Mouse (Mus musculus) liver, embryonic 16.5 days (tissue): ENCODE data around the gene Foxred1. TPM values are rescaled to one million over a fixed set of nuclear protein-coding genes. Genes with fewer than 3 reads are reported as not detected.
A peak's percentile ranks its signal among the peaks of the same experiment; 100 is the strongest.

ENCODE experiments used
- ATAC-seq: fragments of 200-750 bp; cut with Nextera tagmentation; 2 replicates; pipeline ENCODE4 v1.8.0; 2017; ENCODE audit warnings: low read depth, mild to moderate bottlenecking, moderate number of reproducible peaks, moderate library complexity
- H3K27ac ChIP-seq: fragments of 300-500 bp; sonication (generic); 2 replicates; pipeline ENCODE4 v1.5.1; 2014; ENCODE audit warnings: mild to moderate bottlenecking, low read length
- H3K27me3 ChIP-seq: fragments of 300-500 bp; sonication (generic); 2 replicates; pipeline ENCODE4 v1.6.1; 2014; ENCODE audit warnings: low read depth, low read length, mixed read lengths; ENCODE audit not compliant: control insufficient read depth, insufficient read depth
- H3K36me3 ChIP-seq: fragments of 300-500 bp; sonication (generic); 2 replicates; pipeline ENCODE4 v1.6.1; 2014; ENCODE audit warnings: mild to moderate bottlenecking; ENCODE audit not compliant: control insufficient read depth, insufficient read depth
- H3K4me1 ChIP-seq: fragments of 300-500 bp; sonication (generic); 2 replicates; pipeline ENCODE4 v1.6.1; 2014; ENCODE audit warnings: low read depth, low read length, mixed read lengths; ENCODE audit not compliant: control insufficient read depth
- H3K4me2 ChIP-seq: fragments of 300-500 bp; sonication (generic); 2 replicates; pipeline ENCODE4 v1.6.1; 2014; ENCODE audit warnings: low read depth, low read length, mixed read lengths
- H3K4me3 ChIP-seq: fragments of 300-500 bp; sonication (generic); 2 replicates; pipeline ENCODE4 v1.5.1; 2014; ENCODE audit warnings: low read depth, mild to moderate bottlenecking, low read length
- H3K9ac ChIP-seq: fragments of 300-500 bp; sonication (generic); 2 replicates; pipeline ENCODE4 v1.6.1; 2014; ENCODE audit warnings: low read depth, low read length
- H3K9me3 ChIP-seq: fragments of 300-500 bp; sonication (generic); replicated peaks from 2 replicates; pipeline ENCODE4 v1.6.1; 2016; ENCODE audit warnings: low read length; ENCODE audit not compliant: control insufficient read depth
- WGBS: fragments of 180-500 bp; shearing (Covaris S2); extraction: QIAGEN DNeasy Blood & Tissue Kit; methylation state at CpG from one replicate; pipeline ENCODE4 v1.1.7; 2014; ENCODE audit not compliant: insufficient replicate concordance; 5-methylcytosine and 5-hydroxymethylcytosine counted together
- polyA plus RNA-seq: library from polyadenylated mRNA; unstranded; fragments of >200 nt; fragmentation: Nextera tagmentation; extraction: Ambion mirVana; gene quantifications from 2 replicates; pipeline ENCODE4 v1.2.1, GENCODE M21; 2015

Gene Foxred1
- polyA plus RNA-seq, 1 experiment from 2014 or later: 20.2 TPM

GRCm38 (mm10) chr9:35163011-35163690 is 47.7 kb downstream of the Foxred1 start:
- ATAC-seq: no peak
- H3K4me1 ChIP-seq: peaks cover 3% of the 10 kb centered on the region; the same call in 1 of the 2 replicates
- H3K9ac ChIP-seq: no peak overlapping the region
- no peaks in the 10 kb centered on the region for H3K9me3 ChIP-seq
- H3K27me3 ChIP-seq: no peaks in the 10 kb centered on the region
- H3K4me2 ChIP-seq: no peak overlapping the region
- no peaks in the 10 kb centered on the region for H3K36me3 ChIP-seq
- WGBS: 80% methylated on average over 11 of the region's 11 CpGs
- H3K27ac ChIP-seq: no peak overlapping the region
- H3K4me3 ChIP-seq: no peak overlapping the region

- Histone ChIP-seq H3K27ac (no peak overlapping the region), H3K4me2 (no peak overlapping the region)
- 84% methylated on average over 7 of the region's 7 CpGs for WGBS
Measured at GRCm38 (mm10) chr9:35161721-35162120, 49.1 kb downstream of the Foxred1 start.

GRCm38 (mm10) chr9:35160662-35161061 is 50.2 kb downstream of the Foxred1 start:
- no peaks in the 10 kb centered on the region for H3K9me3 ChIP-seq
- no peaks in the 10 kb centered on the region for H3K27me3 ChIP-seq
- no peaks in the 10 kb centered on the region for H3K36me3 ChIP-seq
- ATAC-seq: no peak
- no peaks in the 10 kb centered on the region; the same call in 1 of the 2 replicates for H3K4me1 ChIP-seq
- no peak overlapping the region for H3K4me3 ChIP-seq
- H3K4me2 ChIP-seq: no peak overlapping the region
- 75% methylated on average over 2 of the region's 2 CpGs for WGBS
- no peak overlapping the region for H3K27ac ChIP-seq
- H3K9ac ChIP-seq: no peak overlapping the region

More at GRCm38 (mm10) chr9:35161721-35162120, 49.1 kb downstream of the Foxred1 start:
- Histone ChIP-seq H3K9ac (no peak overlapping the region), H3K4me1 (no peaks in the 10 kb centered on the region; the same call in 1 of the 2 replicates), H3K4me3 (no peak overlapping the region), H3K27me3 (no peaks in the 10 kb centered on the region), H3K9me3 (no peaks in the 10 kb centered on the region), H3K36me3 (no peaks in the 10 kb centered on the region)
- ATAC-seq: no peak

GRCm38 (mm10) chr9:35158477-35158876 is 52.4 kb downstream of the Foxred1 start:
- Histone ChIP-seq H3K9ac (no peak overlapping the region), H3K4me2 (no peak overlapping the region), H3K4me1 (no peaks in the 10 kb centered on the region), H3K4me3 (no peak overlapping the region), H3K36me3 (no peaks in the 10 kb centered on the region), H3K27me3 (no peaks in the 10 kb centered on the region), H3K27ac (no peak overlapping the region), H3K9me3 (no peaks in the 10 kb centered on the region)
- ATAC-seq: no peak
- 73% methylated on average over 3 of the region's 3 CpGs for WGBS

GRCm38 (mm10) chr9:35156862-35157261 is 54.0 kb downstream of the Foxred1 start:
- H3K27me3 ChIP-seq: no peaks in the 10 kb centered on the region
- 68% methylated on average over 4 of the region's 4 CpGs for WGBS
- H3K27ac ChIP-seq: 0 out of 2 replicates have a peak overlapping the region, but pooled peaks have one; percentile 20
- H3K9me3 ChIP-seq: no peaks in the 10 kb centered on the region
- H3K9ac ChIP-seq: no peak overlapping the region
- no peaks in the 10 kb centered on the region for H3K36me3 ChIP-seq
- H3K4me3 ChIP-seq: no peak overlapping the region
- no peak for ATAC-seq
- H3K4me2 ChIP-seq: no peak overlapping the region
- no peaks in the 10 kb centered on the region for H3K4me1 ChIP-seq

- no peak overlapping the region for H3K4me2 ChIP-seq
- no peaks in the 10 kb centered on the region for H3K4me1 ChIP-seq
- no peak for ATAC-seq
- H3K9me3 ChIP-seq: no peaks in the 10 kb centered on the region
- H3K9ac ChIP-seq: no peak overlapping the region
- H3K27me3 ChIP-seq: no peaks in the 10 kb centered on the region
- H3K4me3 ChIP-seq: no peak overlapping the region
- H3K27ac ChIP-seq: 0 out of 2 replicates have a peak overlapping the region, but pooled peaks have one; percentile 20
- WGBS: 79% methylated on average over 5 of the region's 5 CpGs
- H3K36me3 ChIP-seq: no peaks in the 10 kb centered on the region
Measured at GRCm38 (mm10) chr9:35156002-35156710, 54.7 kb downstream of the Foxred1 start.

Other genes with a start within 250 kb of the Foxred1 start
- gene St3gal4, start 91.8 kb downstream of the Foxred1 start, polyA plus RNA-seq: 21.7 and 22.3 TPM in 2 replicates
- gene Dcps, start 35.0 kb downstream of the Foxred1 start, polyA plus RNA-seq: 43.4 and 44.2 TPM in 2 replicates
- gene Srpr, start 10.9 kb downstream of the Foxred1 start, polyA plus RNA-seq: 48.2 and 51.5 TPM in 2 replicates
- 7.2 and 8.5 TPM in 2 replicates for gene Tirap, start 10.8 kb downstream of the Foxred1 start, polyA plus RNA-seq
- gene Fam118b, start 56.8 kb upstream of the Foxred1 start, polyA plus RNA-seq: 9.9 TPM in 2 replicates
- gene Rpusd4, start 56.8 kb upstream of the Foxred1 start, polyA plus RNA-seq: 10.5 and 11.2 TPM in 2 replicates
- gene Cdon, start 210.1 kb upstream of the Foxred1 start, polyA plus RNA-seq: 0.30 and 0.42 TPM in 2 replicates